Mouse (Mus musculus) regulatory T cell (primary cell): ENCODE data around the gene Ciao2b.

Experiments
- in situ Hi-C: fragments of 300-600 bp; cut with MboI, MseI; formaldehyde crosslinking; loops from one replicate; pipeline ENCODE4 v1.15.1; 2025; ENCODE audit warnings: high pct_unique_total_duplicates

Gene Ciao2b

GRCm38 (mm10) chr8:104627065-104627740, 14.6 kb downstream of the Ciao2b start:
- in situ Hi-C loops: loop anchor here (25.0 kb wide), 2 partner anchors 635 to 1435 kb away; partner anchors contain the start of genes B3gnt9, Fbxl8, Hsf4 and Nfatc3

GRCm38 (mm10) chr8:104624161-104624560, 17.6 kb downstream of the Ciao2b start, which contains the start of gene Cdh16:
Gene Cdh16 (minus strand): TSS chr8:104624396.
- in situ Hi-C loops: no loop called here

DNA sequence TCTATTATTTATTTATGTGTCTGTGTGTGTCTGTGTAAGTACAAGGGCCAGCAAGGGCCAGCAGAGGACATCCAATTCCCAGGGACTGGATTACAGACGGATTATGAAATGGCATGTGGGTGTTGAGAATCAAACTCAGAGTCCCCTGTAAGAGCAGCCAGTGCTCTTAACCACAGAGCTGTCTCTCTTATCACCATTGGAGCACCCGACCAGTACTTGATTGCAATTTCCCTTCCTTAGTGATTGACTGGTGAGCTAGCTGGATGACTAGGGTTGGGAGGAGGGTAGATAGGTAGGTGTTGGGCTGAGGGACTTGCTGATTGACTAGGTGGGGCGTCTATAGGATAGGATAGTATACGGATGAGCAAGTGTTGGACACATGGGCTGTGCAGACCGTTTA, 21.0 kb downstream of the Ciao2b start:
- in situ Hi-C loops: no loop called here

GRCm38 (mm10) chr8:104613119-104613518, 28.6 kb downstream of the Ciao2b start:
- in situ Hi-C loops: no loop called here

DNA sequence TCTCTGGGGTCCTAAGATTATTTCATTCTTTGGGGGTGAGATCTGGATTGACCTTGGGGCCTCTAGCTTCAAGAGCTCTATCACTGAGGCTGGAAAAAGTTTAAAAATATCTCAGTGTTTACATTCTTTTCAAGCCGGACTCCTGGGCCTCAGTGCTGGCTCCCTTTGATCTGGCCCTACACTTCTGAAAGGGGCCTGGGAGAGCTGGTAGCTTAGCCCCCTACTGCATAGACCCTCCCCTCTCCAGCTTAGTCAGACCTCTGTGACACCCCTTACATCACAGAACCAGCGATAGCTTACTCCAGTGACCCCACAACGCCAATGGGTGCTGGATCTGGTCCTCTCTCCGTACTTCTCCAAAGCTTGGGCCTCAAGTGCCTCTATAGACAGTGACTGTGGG, 30.2 kb downstream of the Ciao2b start:
- in situ Hi-C loops: no loop called here

- in situ Hi-C loops: no loop called here
Measured at GRCm38 (mm10) chr8:104610185-104610766, 31.5 kb downstream of the Ciao2b start.

GRCm38 (mm10) chr8:104609222-104609621, 32.5 kb downstream of the Ciao2b start:
- in situ Hi-C loops: no loop called here

DNA sequence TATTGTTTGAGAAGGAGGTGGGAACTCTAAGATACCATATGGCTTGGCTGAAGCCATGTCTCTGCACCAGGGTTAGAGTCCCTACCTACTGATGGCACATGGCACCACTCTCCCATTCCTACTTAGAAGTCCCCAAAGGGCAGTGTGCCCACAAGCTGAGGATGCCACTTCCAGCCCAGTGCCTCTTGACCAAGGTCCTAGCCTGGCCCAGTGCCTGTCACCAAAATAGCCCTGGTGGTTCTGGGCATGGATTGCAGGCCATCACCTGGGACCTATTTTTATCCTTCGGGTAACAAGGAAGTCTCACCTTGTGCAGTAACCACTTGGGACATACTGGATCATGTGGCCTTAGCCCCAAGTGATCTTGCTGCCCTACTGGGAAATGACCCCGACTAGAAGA, 33.8 kb downstream of the Ciao2b start:
- in situ Hi-C loops: no loop called here

DNA sequence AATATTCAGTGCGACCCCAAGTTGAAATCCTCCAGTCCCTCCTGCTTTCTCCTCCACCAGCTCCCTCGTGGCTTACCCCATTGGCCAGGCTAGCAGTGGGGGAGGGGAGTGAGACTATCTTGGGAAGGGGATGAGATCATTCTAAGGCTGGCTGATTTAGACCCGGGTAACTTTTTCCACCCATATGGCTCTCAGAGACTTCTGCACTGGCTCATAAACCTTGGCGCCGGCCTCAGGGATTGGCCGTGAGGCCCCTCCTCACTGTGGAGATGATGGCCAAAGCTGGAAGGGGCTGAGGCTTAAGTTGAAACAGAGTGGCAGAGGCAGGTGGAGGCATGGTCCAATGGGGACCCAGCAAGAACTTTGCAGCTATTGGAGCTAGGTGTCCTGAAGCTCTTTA, 35.4 kb downstream of the Ciao2b start:
- in situ Hi-C loops: no loop called here

- in situ Hi-C loops: no loop called here
Measured at GRCm38 (mm10) chr8:104603245-104603593, 38.5 kb downstream of the Ciao2b start.

DNA sequence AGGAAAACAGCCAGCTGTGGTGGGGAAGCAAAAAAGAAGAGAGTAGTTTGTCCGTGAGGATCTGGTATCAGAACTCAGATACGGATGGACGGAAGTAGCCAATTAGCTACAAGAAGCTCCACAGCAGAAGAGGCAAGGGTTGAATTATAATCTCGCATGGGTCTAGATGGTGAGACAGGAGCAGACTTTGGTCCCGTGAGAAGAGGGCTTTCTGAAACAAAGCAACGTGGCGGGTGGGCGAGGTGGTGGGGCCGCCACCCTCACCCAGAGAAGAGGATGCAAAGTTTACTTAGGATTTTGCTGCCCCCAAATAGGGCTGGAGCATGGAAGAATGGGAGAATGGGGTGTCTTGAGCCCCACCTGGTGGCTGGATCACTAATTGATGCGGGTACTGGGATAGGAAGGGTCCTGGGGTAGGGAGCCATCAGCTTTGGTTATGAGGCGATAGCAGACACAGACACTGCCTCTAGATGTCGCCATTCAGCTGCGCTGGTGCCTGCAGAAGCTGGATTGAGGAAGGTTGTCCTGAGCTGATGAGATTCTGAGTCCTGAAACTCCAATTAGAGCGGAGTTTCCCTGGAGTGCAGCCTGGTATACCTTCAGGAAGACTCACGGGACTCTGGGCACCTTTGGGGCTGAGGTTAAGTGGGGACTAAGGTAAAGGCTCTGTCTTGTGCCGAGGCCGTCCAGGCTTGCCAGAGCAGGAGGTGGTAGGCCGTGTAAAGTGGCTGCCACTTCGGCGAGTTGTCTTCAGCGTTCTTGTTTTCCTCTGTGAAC, 39.1 kb downstream of the Ciao2b start:
- in situ Hi-C loops: no loop called here

DNA sequence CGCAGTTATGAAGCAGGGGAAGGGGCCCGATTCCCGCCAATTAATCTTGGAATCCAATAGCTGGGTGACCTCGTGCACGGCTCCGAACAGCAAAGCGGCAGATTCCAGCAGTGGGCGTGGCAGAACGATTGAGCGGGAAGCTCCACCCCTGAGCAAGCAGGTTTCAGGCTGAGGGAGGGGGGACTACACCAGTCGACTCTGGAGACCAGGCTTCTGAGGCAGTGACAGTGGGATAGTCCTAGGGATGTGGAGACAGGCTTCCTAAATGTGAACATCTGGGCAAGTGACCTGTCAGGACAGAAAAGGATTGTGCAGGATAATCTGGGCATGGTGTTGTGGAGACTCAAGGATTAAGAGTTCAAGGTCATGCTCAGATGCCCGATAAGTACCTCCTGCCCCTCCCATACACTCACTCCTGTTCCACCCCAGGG, 39.8 kb downstream of the Ciao2b start:
- in situ Hi-C loops: no loop called here

DNA sequence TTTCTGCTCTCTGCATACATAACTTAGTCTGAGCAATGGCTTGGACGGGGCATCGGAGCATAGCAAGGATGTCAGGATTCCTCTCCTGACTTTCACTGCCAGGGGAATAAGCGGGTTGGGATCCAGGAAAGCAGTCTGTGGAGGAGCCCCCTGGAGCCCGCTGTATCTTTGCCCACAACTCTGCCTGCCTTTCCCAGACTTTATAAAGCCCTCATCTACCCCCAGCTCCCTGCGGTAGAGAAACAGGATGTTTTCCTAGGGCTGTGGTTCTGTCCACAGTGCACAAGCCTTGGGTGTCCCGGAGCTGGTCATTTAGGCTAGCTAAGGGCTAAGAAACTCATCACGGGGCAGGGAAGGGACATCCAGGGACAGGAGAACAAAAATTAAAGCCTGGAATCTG, 40.4 kb downstream of the Ciao2b start:
- in situ Hi-C loops: no loop called here

DNA sequence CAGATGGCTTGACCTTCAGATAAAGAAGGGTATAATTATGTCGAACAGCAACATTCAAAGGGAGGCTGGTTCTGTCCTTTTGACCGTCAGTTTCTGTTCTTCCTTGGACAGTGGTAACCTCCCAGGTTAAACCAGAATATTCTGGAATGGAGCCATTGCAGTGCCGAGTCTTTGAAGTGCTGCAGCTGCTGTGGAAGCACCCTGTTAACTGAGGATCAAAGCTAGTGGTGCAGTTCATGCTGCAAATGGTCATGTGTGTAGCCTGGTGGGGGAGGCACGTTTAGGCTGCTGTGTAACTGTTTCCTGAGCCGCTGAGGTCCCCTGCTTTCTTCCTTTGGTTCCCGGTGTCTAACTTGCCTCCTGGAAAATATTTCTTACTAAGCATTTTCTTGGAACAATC, 43.3 kb downstream of the Ciao2b start:
- in situ Hi-C loops: no loop called here

DNA sequence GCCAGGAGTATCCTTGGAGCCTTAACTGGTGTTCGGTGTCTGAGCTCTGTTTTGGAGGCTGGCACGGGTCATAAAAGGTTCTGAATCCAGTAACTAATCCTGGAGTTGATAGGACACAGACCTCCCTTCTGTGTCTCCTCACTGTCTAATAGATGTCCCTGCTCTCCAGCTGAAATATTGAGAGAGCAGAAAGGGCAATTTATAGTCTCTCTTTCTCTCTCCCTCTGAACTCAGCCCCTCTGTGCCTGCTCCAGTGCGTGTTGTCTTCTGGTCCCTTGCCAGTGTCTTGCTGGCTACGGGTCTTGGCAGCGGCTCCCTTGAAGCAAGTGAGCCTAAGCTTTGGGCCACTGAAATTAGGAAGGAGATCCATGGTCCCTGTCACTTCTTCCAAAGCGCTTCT, 44.1 kb downstream of the Ciao2b start:
- in situ Hi-C loops: no loop called here

GRCm38 (mm10) chr8:104595773-104596536, 45.8 kb downstream of the Ciao2b start:
- in situ Hi-C loops: no loop called here

DNA sequence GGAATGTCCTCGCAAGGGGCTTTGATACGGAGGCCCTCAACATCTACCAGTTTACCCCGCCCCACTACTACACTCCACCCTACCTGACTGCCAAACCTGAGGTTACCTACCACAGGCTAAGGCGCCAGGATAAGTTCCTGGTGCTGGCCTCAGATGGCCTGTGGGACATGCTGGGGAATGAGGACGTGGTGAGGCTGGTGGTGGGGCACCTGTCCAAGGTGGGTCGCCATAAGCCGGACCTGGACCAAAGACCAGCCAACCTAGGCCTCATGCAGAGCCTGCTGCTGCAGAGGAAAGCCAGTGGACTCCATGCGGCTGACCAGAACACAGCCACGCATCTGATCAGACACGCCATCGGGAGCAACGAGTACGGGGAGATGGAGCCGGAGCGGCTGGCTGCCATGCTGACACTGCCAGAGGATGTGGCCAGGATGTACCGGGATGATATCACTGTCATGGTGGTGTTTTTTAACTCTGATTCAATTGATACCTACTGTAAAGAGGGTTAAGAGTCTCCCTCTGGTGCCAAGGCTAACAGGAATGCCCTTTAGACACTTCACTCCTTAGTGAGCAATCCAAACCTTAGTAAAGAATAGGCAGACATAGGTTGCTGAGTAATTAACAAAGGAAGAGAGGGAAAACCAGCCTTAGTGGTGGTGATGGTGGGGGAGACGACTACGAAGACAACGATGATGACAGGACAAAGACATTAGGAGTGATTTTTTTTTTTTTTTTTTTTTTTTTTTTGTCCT, 47.0 kb downstream of the Ciao2b start:
- in situ Hi-C loops: no loop called here

- in situ Hi-C loops: no loop called here
Measured at GRCm38 (mm10) chr8:104593536-104594325, 48.0 kb downstream of the Ciao2b start.

GRCm38 (mm10) chr8:104592566-104592965, 49.2 kb downstream of the Ciao2b start:
- in situ Hi-C loops: no loop called here

DNA sequence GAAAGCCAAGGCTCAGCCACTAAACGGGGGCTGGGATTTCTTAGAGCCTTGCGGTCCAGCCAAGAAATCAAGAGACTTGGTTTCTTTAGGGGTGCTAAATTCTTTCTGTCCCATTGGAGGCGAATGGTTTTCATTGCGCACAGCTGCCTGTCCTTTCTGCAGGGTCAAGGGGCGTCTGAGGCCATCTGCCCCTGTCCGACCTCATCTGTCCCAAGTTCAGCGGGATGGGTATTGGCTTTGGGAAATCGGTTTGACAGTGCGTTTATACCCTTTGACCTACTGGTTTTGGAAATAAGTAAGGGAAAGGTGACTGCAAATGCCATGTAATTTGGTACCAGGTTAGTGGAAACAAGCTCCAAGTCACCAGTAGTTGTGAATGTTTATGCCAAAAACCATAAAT, 49.9 kb downstream of the Ciao2b start:
- in situ Hi-C loops: no loop called here
